Mouse (Mus musculus) thymus, postnatal 4 days (tissue): ENCODE results near the gene Itk.
"Not testable (repeated sequence)": the region's sequence is repeated elsewhere in the genome, so short reads cannot be mapped to it uniquely, and the experiment has no call there.

Experiments used
- DNase-seq: peaks from one replicate; pipeline ENCODE4 v3.0.0; 2021

Itk gene

GRCm38 (mm10) chr11:46389336-46390117, at the start of gene Itk:
Gene Itk, minus strand, starts transcription at chr11:46389515.
- DNase-seq, result peak; percentile 76

- no peak for DNase-seq
Observed at GRCm38 (mm10) chr11:46437459-46438000, 48.2 kb upstream of the Itk start.

- DNase-seq, result peak; percentile 90
Observed at GRCm38 (mm10) chr11:46436760-46437458, 47.6 kb upstream of the Itk start, which contains the start of gene Med7. Gene Med7, plus strand, starts transcription at chr11:46436925.

GRCm38 (mm10) chr11:46435363-46435762, 46.0 kb upstream of the Itk start:
- DNase-seq, result no peak

- peak; percentile 91 for DNase-seq
Observed at GRCm38 (mm10) chr11:46431129-46431528, 41.8 kb upstream of the Itk start.

GRCm38 (mm10) chr11:46430123-46430522, 40.8 kb upstream of the Itk start:
- DNase-seq, result peak; percentile 29

- DNase-seq, result not testable (repeated sequence)
Observed at GRCm38 (mm10) chr11:46428131-46428530, 38.8 kb upstream of the Itk start.

- peak; percentile 64 for DNase-seq
Observed at GRCm38 (mm10) chr11:46421086-46421888, 32.0 kb upstream of the Itk start.

- DNase-seq, result no peak
Observed at GRCm38 (mm10) chr11:46418860-46419259, 29.5 kb upstream of the Itk start.

GRCm38 (mm10) chr11:46418438-46418837, 29.1 kb upstream of the Itk start:
- no peak for DNase-seq

GRCm38 (mm10) chr11:46410018-46410563, 20.8 kb upstream of the Itk start:
- no peak for DNase-seq

- no peak for DNase-seq
Observed at GRCm38 (mm10) chr11:46406721-46407120, 17.4 kb upstream of the Itk start.

GRCm38 (mm10) chr11:46404986-46405385, 15.7 kb upstream of the Itk start:
- peak; percentile 60 for DNase-seq

- no peak for DNase-seq
Observed at GRCm38 (mm10) chr11:46401555-46401954, 12.2 kb upstream of the Itk start.

GRCm38 (mm10) chr11:46398933-46399383, 9.6 kb upstream of the Itk start:
- peak; percentile 60 for DNase-seq

GRCm38 (mm10) chr11:46398473-46398872, 9.2 kb upstream of the Itk start:
- no peak for DNase-seq

GRCm38 (mm10) chr11:46397900-46398299, 8.6 kb upstream of the Itk start:
- no peak for DNase-seq

GRCm38 (mm10) chr11:46396860-46397179, 7.5 kb upstream of the Itk start:
- no peak for DNase-seq

GRCm38 (mm10) chr11:46396167-46396859, 7.0 kb upstream of the Itk start, which contains the start of gene Fam71b:
Gene Fam71b, plus strand, starts transcription at chr11:46396559.
- DNase-seq, result peak; percentile 76

- peak; percentile 60 for DNase-seq
Observed at GRCm38 (mm10) chr11:46395698-46396097, 6.4 kb upstream of the Itk start.

- no peak for DNase-seq
Observed at GRCm38 (mm10) chr11:46395088-46395487, 5.8 kb upstream of the Itk start.

- no peak for DNase-seq
Observed at GRCm38 (mm10) chr11:46393413-46393812, 4.1 kb upstream of the Itk start.
